Mouse (Mus musculus) forebrain, embryonic 10.5 days (tissue): ENCODE results near the gene Tk1. TPM values are rescaled to one million over a fixed set of nuclear protein-coding genes. Genes with fewer than 3 reads are reported as not detected.
"Not testable (repeated sequence)": the region's sequence is repeated elsewhere in the genome, so short reads cannot be mapped to it uniquely, and the experiment has no call there.

Experiments
- DNase-seq: peaks from one replicate; pipeline ENCODE4 v3.0.0-alpha.2; 2017; ENCODE audit warnings: low spot score; ENCODE audit errors: extremely low spot score
- H3K27ac ChIP-seq: fragments of 300-500 bp; sonication (generic); 2 replicates; pipeline ENCODE4 v1.5.1; 2016; ENCODE audit warnings: mild to moderate bottlenecking
- H3K27me3 ChIP-seq: fragments of 300-500 bp; sonication (generic); 2 replicates; pipeline ENCODE4 v1.6.1; 2016; ENCODE audit warnings: mild to moderate bottlenecking; ENCODE audit not compliant: poor library complexity, severe bottlenecking
- H3K36me3 ChIP-seq: fragments of 300-500 bp; sonication (generic); replicated peaks from 2 replicates; pipeline ENCODE4 v1.6.1; 2016; ENCODE audit warnings: mild to moderate bottlenecking, moderate library complexity
- H3K4me1 ChIP-seq: fragments of 300-500 bp; sonication (generic); 2 replicates; pipeline ENCODE4 v1.6.1; 2016
- H3K4me3 ChIP-seq: fragments of 300-500 bp; sonication (generic); 2 replicates; pipeline ENCODE4 v1.5.1; 2016; ENCODE audit warnings: mild to moderate bottlenecking, moderate library complexity
- H3K9me3 ChIP-seq: fragments of 300-500 bp; sonication (generic); 2 replicates; pipeline ENCODE4 v1.6.1; 2016; ENCODE audit warnings: mild to moderate bottlenecking, moderate library complexity
- WGBS: fragments of 180-500 bp; shearing (Covaris S2); methylation state at CpG from one replicate; pipeline ENCODE4 v1.1.7; 2016; 5-methylcytosine and 5-hydroxymethylcytosine counted together
- polyA plus RNA-seq: library from polyadenylated mRNA; unstranded; fragments of >200 nt; fragmentation: Nextera tagmentation; extraction: Ambion mirVana; gene quantifications from 2 replicates; pipeline ENCODE4 v1.2.1, GENCODE M21; 2016

Gene Tk1
- polyA plus RNA-seq, 1 experiment from 2014 or later: 178 TPM

DNA sequence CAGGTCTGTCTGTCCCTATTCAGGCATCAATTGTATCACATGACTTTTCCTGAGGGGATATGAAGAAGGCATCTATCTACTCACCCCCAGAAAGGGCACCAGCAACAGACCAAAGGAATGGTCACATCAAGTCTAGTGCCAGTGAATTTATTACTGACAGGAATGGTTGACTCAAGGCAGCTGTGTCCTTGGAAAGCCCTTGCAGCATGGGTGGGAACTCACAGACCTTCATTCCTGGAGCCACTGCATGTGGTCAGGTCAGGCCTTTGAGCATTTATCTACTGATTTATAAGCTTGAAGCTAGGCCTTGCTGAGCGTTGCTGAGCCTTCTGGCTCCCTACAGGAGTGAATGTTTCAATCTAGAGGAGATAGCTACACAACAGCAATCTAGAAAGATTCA, 15.0 kb upstream of the Tk1 start:
- Histone ChIP-seq H3K36me3 (no peaks in the 10 kb centered on the region), H3K4me3 (no peak overlapping the region), H3K27me3 (no peaks in the 10 kb centered on the region), H3K9me3 (no peaks in the 10 kb centered on the region), H3K27ac (no peak overlapping the region), H3K4me1 (peaks cover 9% of the 10 kb centered on the region)
- WGBS: 73% methylated on average over 1 of the region's 1 CpGs
- DNase-seq: no peak

DNA sequence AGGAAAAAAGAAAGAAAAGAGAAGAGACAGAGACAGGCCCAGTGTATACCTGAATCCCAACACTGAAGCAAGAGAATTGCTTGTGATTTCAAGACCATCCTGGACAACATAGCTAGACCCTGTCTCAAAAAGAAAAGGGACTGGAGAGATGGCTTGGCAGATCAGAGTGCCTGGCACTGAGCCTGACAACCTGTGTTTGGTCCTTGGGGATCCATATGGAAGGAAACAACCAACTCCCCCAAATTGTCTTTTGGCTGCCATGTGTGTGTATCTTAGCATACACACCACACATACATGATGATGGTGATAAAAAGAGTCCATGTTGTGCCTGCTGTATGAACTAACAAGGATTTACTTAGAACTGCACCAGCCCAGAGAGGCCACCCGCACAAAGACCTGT, 13.1 kb upstream of the Tk1 start:
- H3K9me3 ChIP-seq: no peaks in the 10 kb centered on the region
- H3K4me1 ChIP-seq: peaks cover 9% of the 10 kb centered on the region
- H3K4me3 ChIP-seq: no peak overlapping the region
- no peak overlapping the region for H3K27ac ChIP-seq
- WGBS: 81% methylated on average over 1 of the region's 1 CpGs
- H3K36me3 ChIP-seq: no peaks in the 10 kb centered on the region
- H3K27me3 ChIP-seq: no peaks in the 10 kb centered on the region
- no peak for DNase-seq

DNA sequence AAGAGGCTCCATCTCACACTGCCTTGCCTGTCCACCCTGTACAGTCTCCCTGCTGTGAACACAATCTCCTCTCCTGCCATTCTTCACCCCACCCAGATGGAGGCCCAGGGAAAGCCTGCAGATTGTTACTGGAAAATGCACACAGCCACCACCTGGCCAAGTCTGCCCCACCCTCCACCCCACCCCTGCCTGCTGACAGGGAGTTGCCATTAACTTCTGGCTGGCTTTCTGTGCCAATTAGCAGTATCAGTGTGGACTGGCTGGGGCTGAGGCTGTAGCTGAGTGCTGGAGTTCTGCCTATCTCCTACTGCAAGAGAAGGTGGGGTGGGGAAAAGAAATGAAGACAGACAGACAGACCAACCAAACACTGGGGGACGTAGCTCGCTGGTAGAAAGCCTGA, 12.7 kb upstream of the Tk1 start:
- Histone ChIP-seq H3K9me3 (no peaks in the 10 kb centered on the region), H3K27me3 (no peaks in the 10 kb centered on the region), H3K36me3 (no peaks in the 10 kb centered on the region), H3K4me3 (no peak overlapping the region), H3K27ac (no peak overlapping the region; the same call in 1 of the 2 replicates), H3K4me1 (peaks cover 9% of the 10 kb centered on the region)
- 61% methylated on average over 2 of the region's 2 CpGs for WGBS
- no peak for DNase-seq

DNA sequence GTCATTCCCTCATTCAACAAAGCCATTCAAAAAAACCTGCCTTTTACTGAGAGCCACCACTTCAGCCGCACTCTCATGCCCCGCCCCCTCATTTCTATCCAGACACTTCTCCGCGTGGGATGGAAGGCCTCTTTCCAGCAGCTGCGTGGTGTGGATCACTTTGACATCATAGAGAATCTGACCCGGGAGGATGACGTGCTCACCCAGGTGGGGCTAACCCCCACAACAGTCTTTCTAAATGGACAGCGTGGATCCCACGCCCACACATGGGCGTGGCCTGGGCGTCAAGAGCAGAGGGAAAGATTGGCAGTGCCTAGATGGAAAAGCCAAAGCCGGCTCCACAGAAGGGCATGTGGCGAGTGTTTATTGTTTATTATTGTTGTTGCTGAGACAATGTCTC, 10.4 kb upstream of the Tk1 start:
- no peaks in the 10 kb centered on the region for H3K36me3 ChIP-seq
- H3K4me1 ChIP-seq: peaks cover 21% of the 10 kb centered on the region
- H3K27me3 ChIP-seq: no peaks in the 10 kb centered on the region
- no peak for DNase-seq
- H3K4me3 ChIP-seq: peak overlapping the region; percentile 30
- WGBS: 34% methylated on average over 13 of the region's 13 CpGs
- H3K27ac ChIP-seq: no peak overlapping the region
- no peaks in the 10 kb centered on the region for H3K9me3 ChIP-seq

DNA sequence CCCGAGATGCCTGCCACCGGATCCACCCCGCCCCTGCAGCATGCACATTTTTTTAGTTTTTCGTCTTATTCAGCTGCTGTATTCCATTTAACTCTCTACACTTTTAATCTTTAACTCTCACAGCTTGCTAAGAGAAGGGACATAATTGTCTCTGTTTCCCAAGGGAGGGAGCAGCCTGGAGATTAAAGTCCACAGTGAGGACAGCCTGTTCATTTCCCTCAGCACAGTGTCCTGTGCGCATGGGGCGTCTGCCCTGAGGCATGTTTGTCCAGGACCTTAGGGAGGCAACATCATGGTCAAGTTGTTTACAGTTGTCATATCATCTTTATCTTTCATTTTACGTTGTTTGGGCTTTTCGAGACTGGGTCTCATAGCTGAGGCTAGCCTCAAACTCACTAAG, 8.2 kb upstream of the Tk1 start:
- Histone ChIP-seq H3K27ac (no peak overlapping the region), H3K4me1 (peaks cover 26% of the 10 kb centered on the region), H3K9me3 (no peaks in the 10 kb centered on the region), H3K4me3 (no peak overlapping the region), H3K36me3 (no peaks in the 10 kb centered on the region), H3K27me3 (no peaks in the 10 kb centered on the region)
- no peak for DNase-seq
- WGBS: 93% methylated on average over 8 of the region's 8 CpGs

DNA sequence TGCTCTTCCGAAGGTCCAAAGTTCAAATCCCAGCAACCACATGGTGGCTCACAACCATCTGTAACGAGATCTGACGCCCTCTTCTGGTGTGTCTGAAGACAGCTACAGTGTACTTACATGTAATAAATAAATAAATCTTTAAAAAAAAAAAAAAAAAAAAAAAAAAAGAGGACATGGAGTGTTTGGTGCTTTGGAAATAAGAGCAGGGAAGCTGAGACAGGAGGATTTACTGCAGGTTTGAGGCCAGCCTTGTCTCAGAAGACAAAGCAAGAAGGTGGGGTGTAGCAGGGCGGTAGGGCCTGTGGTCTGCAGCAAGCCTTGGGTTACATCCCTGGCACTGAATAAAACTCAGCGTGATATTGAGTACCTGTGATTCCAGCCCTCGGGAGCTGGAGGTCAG, 7.6 kb upstream of the Tk1 start:
- WGBS: 94% methylated on average over 5 of the region's 6 CpGs
- not testable (repeated sequence) for H3K4me3 ChIP-seq, DNase-seq, H3K9me3 ChIP-seq, H3K27ac ChIP-seq, H3K36me3 ChIP-seq, H3K27me3 ChIP-seq
- peaks cover 31% of the 10 kb centered on the region for H3K4me1 ChIP-seq

DNA sequence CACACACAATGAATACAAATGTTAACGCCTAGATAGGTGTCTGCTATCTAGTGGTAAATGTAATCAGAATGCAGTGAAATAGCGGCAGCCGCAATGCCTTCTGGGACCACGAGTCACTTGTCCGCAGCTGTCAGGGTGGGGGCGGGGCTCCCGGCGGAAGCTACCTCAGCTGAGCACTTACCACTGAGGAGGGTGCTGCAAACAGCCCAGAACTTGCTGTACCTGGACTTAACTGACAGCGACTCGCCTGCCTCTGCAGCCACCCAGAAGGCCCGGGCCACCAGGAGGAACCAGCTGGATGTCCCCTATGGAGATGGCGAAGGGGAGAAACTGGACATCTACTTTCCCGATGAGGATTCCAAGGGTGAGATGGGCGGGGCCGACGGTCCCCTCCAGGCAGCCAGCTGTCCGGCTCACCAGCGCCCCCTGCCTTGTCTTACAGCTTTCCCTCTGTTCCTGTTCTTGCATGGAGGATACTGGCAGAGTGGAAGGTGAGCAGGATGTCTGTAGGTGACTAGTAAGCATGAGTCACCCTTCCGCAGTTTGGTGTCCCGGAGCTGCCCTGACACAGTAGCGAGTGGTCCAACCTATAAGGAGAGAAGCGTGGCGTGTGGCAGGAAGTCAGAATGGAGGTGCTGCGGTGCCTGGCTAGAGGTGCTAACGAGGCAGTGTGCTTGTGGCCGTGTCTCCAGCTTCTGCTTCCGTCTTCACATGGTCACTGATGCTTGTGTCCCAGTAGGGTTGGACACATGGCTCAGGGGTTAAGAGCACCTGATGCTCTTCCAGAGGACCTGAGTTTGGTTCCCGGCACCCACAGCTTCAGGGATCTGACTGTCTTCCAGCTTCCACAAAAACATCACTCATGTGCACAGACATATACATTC, 6.4 kb upstream of the Tk1 start:
- H3K4me3 ChIP-seq: peak overlapping the region; percentile 54
- no peaks in the 10 kb centered on the region for H3K36me3 ChIP-seq
- H3K27ac ChIP-seq: peak overlapping the region; percentile 68
- whole genome bisulfite sequencing: 17% methylated on average over 28 of the region's 28 CpGs
- no peaks in the 10 kb centered on the region for H3K9me3 ChIP-seq
- no peaks in the 10 kb centered on the region for H3K27me3 ChIP-seq
- DNase-seq: peak; percentile 84
- peaks cover 42% of the 10 kb centered on the region for H3K4me1 ChIP-seq

DNA sequence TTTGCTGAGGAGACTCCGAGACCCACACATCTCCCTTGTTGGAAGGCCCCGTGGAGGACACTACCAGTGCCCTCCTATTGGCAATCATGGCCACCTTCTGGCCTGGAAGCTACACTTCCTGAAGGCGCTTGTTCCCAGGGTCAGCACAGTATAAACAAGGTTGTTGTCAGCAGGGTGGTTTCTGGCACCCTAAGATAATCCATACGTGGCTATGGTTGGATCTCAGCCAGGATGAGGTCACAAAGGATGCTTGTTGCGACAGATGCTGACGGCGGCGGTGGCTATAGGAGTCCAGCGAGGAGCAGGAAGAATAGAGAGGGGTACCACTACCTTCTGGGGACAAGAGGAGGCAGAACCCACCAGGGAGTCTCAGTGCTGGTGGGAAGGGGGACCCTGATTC, 4.5 kb upstream of the Tk1 start:
- H3K27ac ChIP-seq: no peak overlapping the region
- 91% methylated on average over 9 of the region's 9 CpGs for WGBS
- peaks cover 53% of the 10 kb centered on the region for H3K4me1 ChIP-seq
- no peak for DNase-seq
- no peak overlapping the region for H3K4me3 ChIP-seq
- no peaks in the 10 kb centered on the region for H3K9me3 ChIP-seq
- H3K36me3 ChIP-seq: no peaks in the 10 kb centered on the region
- no peaks in the 10 kb centered on the region for H3K27me3 ChIP-seq

DNA sequence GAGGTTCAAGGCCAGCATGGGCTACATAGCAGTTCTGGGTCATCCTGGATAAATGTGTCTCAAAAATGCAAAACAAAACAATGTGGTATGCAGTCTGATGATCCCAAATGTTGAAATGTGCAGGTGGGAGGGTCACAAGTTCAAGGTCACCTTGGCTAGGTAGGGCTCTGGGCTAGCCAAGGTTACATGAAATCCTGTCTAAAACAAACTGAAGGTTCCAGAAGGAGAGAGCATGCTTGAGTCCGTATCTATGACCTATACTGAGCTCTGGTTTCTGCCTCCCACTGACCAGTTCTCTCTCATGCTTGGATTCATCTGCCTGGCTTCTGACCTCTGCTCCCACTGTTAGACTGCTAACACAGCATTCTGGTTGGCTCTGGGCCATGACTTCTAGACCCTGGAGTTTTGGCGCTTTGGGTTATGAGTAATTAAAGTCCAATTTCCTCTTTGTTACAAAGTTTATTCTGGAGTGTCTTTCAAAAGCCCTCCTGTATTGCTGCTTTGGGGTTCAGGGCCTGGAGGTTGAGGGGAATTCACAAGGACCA, 3.9 kb upstream of the Tk1 start:
- Histone ChIP-seq H3K27ac (no peak overlapping the region), H3K4me3 (no peak overlapping the region), H3K9me3 (no peaks in the 10 kb centered on the region), H3K27me3 (no peaks in the 10 kb centered on the region), H3K36me3 (no peaks in the 10 kb centered on the region), H3K4me1 (peaks cover 59% of the 10 kb centered on the region)
- DNase-seq: no peak
- WGBS: 82% methylated on average over 2 of the region's 2 CpGs

DNA sequence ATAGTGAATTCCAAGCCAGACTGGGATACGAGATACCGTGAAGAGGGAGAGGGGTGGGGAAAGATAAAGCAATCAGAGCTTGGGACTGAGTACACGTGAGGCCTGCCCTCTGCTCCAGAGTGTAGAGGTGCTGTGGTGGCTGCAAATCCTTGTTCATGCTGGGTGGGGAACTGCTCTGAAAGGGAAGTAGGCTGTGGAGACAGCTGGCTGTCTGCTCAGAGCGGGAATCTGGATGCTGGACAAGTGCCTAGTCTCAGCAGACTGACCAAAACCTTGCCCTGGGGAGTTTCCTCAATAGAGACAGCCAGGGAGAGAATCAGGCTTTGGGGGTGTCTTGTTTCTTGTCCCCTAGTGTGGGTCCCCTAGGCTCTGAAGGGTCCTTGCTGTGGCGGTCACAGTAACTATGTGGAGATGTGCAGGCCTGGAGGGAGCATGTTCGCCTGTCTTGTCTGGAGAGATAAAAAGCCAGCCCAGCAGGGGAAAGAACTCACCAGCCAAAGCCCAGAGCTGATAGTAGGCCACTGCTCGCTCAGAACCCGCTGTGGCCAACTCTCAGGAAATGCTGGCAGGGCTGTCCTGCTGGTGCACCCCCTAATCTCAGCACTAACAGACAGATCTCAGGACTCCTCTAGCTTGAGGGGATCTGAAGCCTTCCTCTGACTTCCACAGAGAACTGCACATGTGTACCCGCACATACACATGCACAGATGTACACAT, 3.2 kb upstream of the Tk1 start:
- 62% methylated on average over 9 of the region's 9 CpGs for WGBS
- peaks cover 3% of the 10 kb centered on the region for H3K36me3 ChIP-seq
- H3K9me3 ChIP-seq: no peaks in the 10 kb centered on the region
- no peaks in the 10 kb centered on the region for H3K27me3 ChIP-seq
- no peak for DNase-seq
- no peak overlapping the region for H3K4me3 ChIP-seq
- peak overlapping the region; percentile 22; the same call in 1 of the 2 replicates for H3K27ac ChIP-seq
- H3K4me1 ChIP-seq: peaks cover 66% of the 10 kb centered on the region

DNA sequence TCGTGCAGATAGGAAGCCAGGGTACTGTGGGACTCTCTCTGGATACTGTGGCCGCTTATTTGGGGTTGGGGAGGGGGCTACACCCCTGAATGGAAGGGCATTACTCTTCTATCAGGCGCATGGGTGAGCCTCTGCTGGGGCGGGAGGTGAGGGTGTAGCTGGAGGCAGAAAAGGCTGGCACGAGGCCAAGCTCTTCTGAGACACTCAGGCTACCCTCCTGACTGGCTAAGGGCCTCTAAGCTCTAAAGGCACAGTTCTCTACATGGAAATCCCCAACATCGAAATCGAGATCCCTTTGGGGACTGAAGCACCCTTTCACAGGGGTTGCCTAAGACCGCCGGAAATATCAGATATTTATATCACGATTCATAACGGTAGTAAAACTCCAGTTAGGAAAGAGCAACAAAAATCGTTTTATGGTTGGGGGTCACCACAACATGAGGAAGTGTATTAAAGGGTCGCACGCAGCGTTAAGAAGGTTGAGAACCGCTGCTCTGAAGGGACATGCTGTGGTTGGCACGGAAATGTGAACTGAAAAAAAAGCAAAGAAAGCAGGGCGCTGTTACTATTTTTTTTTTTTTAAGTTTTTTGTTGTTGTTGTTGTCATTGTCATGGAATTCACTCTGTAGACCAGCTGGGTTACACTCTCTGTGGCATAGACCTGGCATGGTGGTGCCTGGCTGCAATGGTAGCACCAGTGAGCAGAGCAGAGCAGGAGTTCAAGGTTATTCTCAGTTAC, 2.4 kb upstream of the Tk1 start:
- no peak for DNase-seq
- 91% methylated on average over 18 of the region's 18 CpGs for WGBS
- peaks cover 74% of the 10 kb centered on the region for H3K4me1 ChIP-seq
- 0 out of 2 replicates have a peak overlapping the region, but pooled peaks have one; percentile 33 for H3K27ac ChIP-seq
- peaks cover 10% of the 10 kb centered on the region for H3K36me3 ChIP-seq
- no peaks in the 10 kb centered on the region for H3K27me3 ChIP-seq
- no peak overlapping the region for H3K4me3 ChIP-seq
- no peaks in the 10 kb centered on the region for H3K9me3 ChIP-seq

DNA sequence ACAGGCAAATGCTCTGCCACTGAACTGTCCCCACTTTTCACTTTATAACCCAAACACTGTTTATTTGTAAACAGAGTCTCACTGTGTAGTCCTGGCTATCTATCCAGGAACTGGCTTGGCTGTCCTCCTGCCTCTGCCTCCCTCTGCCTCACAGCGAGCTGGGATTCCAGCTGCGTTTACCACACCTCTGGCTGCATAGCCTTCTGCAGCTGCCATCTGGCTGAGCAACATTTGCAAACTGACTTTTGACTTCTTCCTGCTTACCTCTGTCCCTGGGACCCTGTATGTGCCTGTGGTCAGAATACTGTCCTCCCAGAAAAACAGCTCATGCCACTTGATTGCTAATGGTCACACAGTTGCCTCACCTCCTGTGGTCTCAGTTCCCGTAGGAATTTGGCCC, 1.5 kb upstream of the Tk1 start:
- Histone ChIP-seq H3K27ac (0 out of 2 replicates have a peak overlapping the region, but pooled peaks have one; percentile 33), H3K4me1 (peaks cover 77% of the 10 kb centered on the region)
- 81% methylated on average over 3 of the region's 3 CpGs for WGBS

More for the DNA sequence above, 1.5 kb upstream of the Tk1 start:
- no peak for DNase-seq
- no peaks in the 10 kb centered on the region for H3K9me3 ChIP-seq
- H3K27me3 ChIP-seq: no peaks in the 10 kb centered on the region
- no peak overlapping the region for H3K4me3 ChIP-seq
- peaks cover 19% of the 10 kb centered on the region for H3K36me3 ChIP-seq
